Mouse (Mus musculus) C2C12 (cell line): ENCODE results near the gene Sertad3.

Experiments
- CTCF ChIP-seq: IDR thresholded peaks from one replicate; pipeline ENCODE4 v1.5.1; 2011; ENCODE audit not compliant: control insufficient read depth, insufficient read depth, insufficient read length
- FOSL1 ChIP-seq: IDR thresholded peaks from one replicate; pipeline ENCODE4 v1.8.0; 2011; ENCODE audit warnings: mild to moderate bottlenecking, low read length; ENCODE audit not compliant: poor library complexity, insufficient read depth, severe bottlenecking

DNA sequence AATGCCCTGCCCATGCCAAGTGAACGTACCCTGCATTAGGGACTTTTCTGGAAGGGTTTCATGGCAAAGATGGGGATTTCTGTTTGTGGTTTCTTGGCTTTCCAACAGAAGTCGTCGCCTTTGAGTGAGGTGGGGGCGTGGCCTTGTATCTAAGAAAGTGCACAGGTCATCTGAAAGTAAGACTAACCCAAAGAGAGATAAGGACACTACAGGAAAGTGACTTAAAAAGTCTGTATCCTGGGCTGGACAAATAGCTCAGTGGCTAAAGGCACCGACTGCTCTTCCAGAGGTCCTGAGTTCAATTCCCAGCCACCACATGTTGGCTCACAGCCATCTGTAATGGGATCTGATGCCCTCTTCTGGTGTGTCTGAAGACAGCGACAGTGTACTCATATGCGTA is 5.0 kb downstream of the Sertad3 start:
- no peak for TF ChIP-seq CTCF
- no peak for TF ChIP-seq FOSL1
